Mouse (Mus musculus) ES-E14 (cell line): ENCODE data around the gene Ankrd36.

Experiments
- MAFK ChIP-seq: IDR thresholded peaks from 2 replicates; pipeline ENCODE4 v1.6.1; 2014; ENCODE audit warnings: mild to moderate bottlenecking, low read depth, low read length, inconsistent platforms; ENCODE audit not compliant: insufficient read depth
- ZC3H11A ChIP-seq: IDR thresholded peaks from 2 replicates; pipeline ENCODE4 v1.6.1; 2012; ENCODE audit warnings: low read depth, mild to moderate bottlenecking, inconsistent platforms, low read length, borderline replicate concordance
- ZNF384 ChIP-seq: IDR thresholded peaks from 2 replicates; pipeline ENCODE4 v1.6.1; 2012; ENCODE audit warnings: low read depth, low read length, inconsistent platforms

GRCm38 (mm10) chr11:5737137-5737536, 167.7 kb downstream of the Ankrd36 start:
- no peak for TF ChIP-seq ZNF384
- no peak for TF ChIP-seq ZC3H11A
- no peak for TF ChIP-seq MAFK
